Mouse (Mus musculus): ENCODE results near the gene Gng12. TPM values are rescaled to one million over a fixed set of nuclear protein-coding genes. Genes with fewer than 3 reads are reported as not detected.
A peak's percentile ranks its signal among the peaks of the same experiment; 100 is the strongest.

The Gng12 gene
- polyA plus RNA-seq, 1 experiment, result 246 TPM

GRCm38 (mm10) chr6:66984672-66985071 is 88.5 kb downstream of the Gng12 start:
- no peak for TF ChIP-seq CTCF (IDR thresholded peaks at IDR 0.05; ENCODE audit: borderline replicate concordance, insufficient read depth, low read length)
- no peak for TF ChIP-seq POLR2A (IDR thresholded peaks at IDR 0.05; ENCODE audit: low read depth, low read length)
- Histone ChIP-seq H3K4me1 (ENCODE audit: control insufficient read depth, insufficient read depth, low read length) (peaks cover 18% of the 10 kb centered on the region), H3K4me3 (ENCODE audit: insufficient read depth, low read length) (no peak overlapping the region), H3K27ac (ENCODE audit: insufficient read depth, low read length) (no peak overlapping the region)

- Histone ChIP-seq H3K4me1 (ENCODE audit: control insufficient read depth, insufficient read depth, low read length) (peaks cover 18% of the 10 kb centered on the region), H3K4me3 (ENCODE audit: insufficient read depth, low read length) (no peak overlapping the region), H3K27ac (ENCODE audit: insufficient read depth, low read length) (no peak overlapping the region)
- no peak for TF ChIP-seq POLR2A (IDR thresholded peaks at IDR 0.05; ENCODE audit: low read depth, low read length)
- no peak for TF ChIP-seq CTCF (IDR thresholded peaks at IDR 0.05; ENCODE audit: borderline replicate concordance, insufficient read depth, low read length)
Observed at GRCm38 (mm10) chr6:66985500-66985899, 89.3 kb downstream of the Gng12 start.

- no peak overlapping the region for H3K4me3 ChIP-seq (ENCODE audit: insufficient read depth, low read length)
- peaks cover 18% of the 10 kb centered on the region for H3K4me1 ChIP-seq (ENCODE audit: control insufficient read depth, insufficient read depth, low read length)
- no peak overlapping the region for H3K27ac ChIP-seq (ENCODE audit: insufficient read depth, low read length)
- TF ChIP-seq POLR2A (IDR thresholded peaks at IDR 0.05; ENCODE audit: low read depth, low read length) (no peak), CTCF (IDR thresholded peaks at IDR 0.05; ENCODE audit: borderline replicate concordance, insufficient read depth, low read length) (no peak)
Observed at GRCm38 (mm10) chr6:66986063-66986462, 89.9 kb downstream of the Gng12 start.

GRCm38 (mm10) chr6:66987643-66988042 is 91.4 kb downstream of the Gng12 start:
- Histone ChIP-seq H3K4me3 (ENCODE audit: insufficient read depth, low read length) (no peak overlapping the region), H3K27ac (ENCODE audit: insufficient read depth, low read length) (peak overlapping the region; percentile 79), H3K4me1 (ENCODE audit: control insufficient read depth, insufficient read depth, low read length) (peaks cover 24% of the 10 kb centered on the region)
- TF ChIP-seq POLR2A (IDR thresholded peaks at IDR 0.05; ENCODE audit: low read depth, low read length), result no peak

GRCm38 (mm10) chr6:66988363-66988762 is 92.2 kb downstream of the Gng12 start:
- peaks cover 29% of the 10 kb centered on the region for H3K4me1 ChIP-seq (ENCODE audit: control insufficient read depth, insufficient read depth, low read length)
- TF ChIP-seq CTCF (IDR thresholded peaks at IDR 0.05; ENCODE audit: borderline replicate concordance, insufficient read depth, low read length) (no peak), POLR2A (IDR thresholded peaks at IDR 0.05; ENCODE audit: low read depth, low read length) (no peak)
- H3K4me3 ChIP-seq (ENCODE audit: insufficient read depth, low read length), result no peak overlapping the region
- no peak overlapping the region; the same call in 1 of the 2 replicates for H3K27ac ChIP-seq (ENCODE audit: insufficient read depth, low read length)

- peaks cover 25% of the 10 kb centered on the region for H3K4me1 ChIP-seq (ENCODE audit: control insufficient read depth, insufficient read depth, low read length)
- H3K27ac ChIP-seq (ENCODE audit: insufficient read depth, low read length), result no peak overlapping the region
- TF ChIP-seq CTCF (IDR thresholded peaks at IDR 0.05; ENCODE audit: borderline replicate concordance, insufficient read depth, low read length) (no peak), POLR2A (IDR thresholded peaks at IDR 0.05; ENCODE audit: low read depth, low read length) (no peak)
- H3K4me3 ChIP-seq (ENCODE audit: insufficient read depth, low read length), result no peak overlapping the region
Observed at GRCm38 (mm10) chr6:66989037-66989436, 92.8 kb downstream of the Gng12 start.

GRCm38 (mm10) chr6:66989518-66989917 is 93.3 kb downstream of the Gng12 start:
- TF ChIP-seq POLR2A (IDR thresholded peaks at IDR 0.05; ENCODE audit: low read depth, low read length), result no peak
- no peak for TF ChIP-seq CTCF (IDR thresholded peaks at IDR 0.05; ENCODE audit: borderline replicate concordance, insufficient read depth, low read length)
- Histone ChIP-seq H3K4me3 (ENCODE audit: insufficient read depth, low read length) (no peak overlapping the region), H3K27ac (ENCODE audit: insufficient read depth, low read length) (no peak overlapping the region), H3K4me1 (ENCODE audit: control insufficient read depth, insufficient read depth, low read length) (peaks cover 22% of the 10 kb centered on the region)

- H3K27ac ChIP-seq (ENCODE audit: insufficient read depth, low read length), result peak overlapping the region; percentile 56
- TF ChIP-seq CTCF (IDR thresholded peaks at IDR 0.05; ENCODE audit: borderline replicate concordance, insufficient read depth, low read length), result no peak
- no peak for TF ChIP-seq POLR2A (IDR thresholded peaks at IDR 0.05; ENCODE audit: low read depth, low read length)
- H3K4me3 ChIP-seq (ENCODE audit: insufficient read depth, low read length), result no peak overlapping the region
- H3K4me1 ChIP-seq (ENCODE audit: control insufficient read depth, insufficient read depth, low read length), result peaks cover 20% of the 10 kb centered on the region
Observed at GRCm38 (mm10) chr6:66992232-66992631, 96.0 kb downstream of the Gng12 start.

- Histone ChIP-seq H3K4me1 (ENCODE audit: control insufficient read depth, insufficient read depth, low read length) (peaks cover 16% of the 10 kb centered on the region), H3K4me3 (ENCODE audit: insufficient read depth, low read length) (no peak overlapping the region), H3K27ac (ENCODE audit: insufficient read depth, low read length) (no peak overlapping the region)
- TF ChIP-seq POLR2A (IDR thresholded peaks at IDR 0.05; ENCODE audit: low read depth, low read length) (no peak), CTCF (IDR thresholded peaks at IDR 0.05; ENCODE audit: borderline replicate concordance, insufficient read depth, low read length) (no peak)
Observed at GRCm38 (mm10) chr6:66992786-66993185, 96.6 kb downstream of the Gng12 start.

- no peak overlapping the region for H3K27ac ChIP-seq (ENCODE audit: insufficient read depth, low read length)
- no peak for TF ChIP-seq CTCF (IDR thresholded peaks at IDR 0.05; ENCODE audit: borderline replicate concordance, insufficient read depth, low read length)
- no peak for TF ChIP-seq POLR2A (IDR thresholded peaks at IDR 0.05; ENCODE audit: low read depth, low read length)
- peaks cover 17% of the 10 kb centered on the region for H3K4me1 ChIP-seq (ENCODE audit: control insufficient read depth, insufficient read depth, low read length)
- H3K4me3 ChIP-seq (ENCODE audit: insufficient read depth, low read length), result no peak overlapping the region
Observed at GRCm38 (mm10) chr6:66994981-66995380, 98.8 kb downstream of the Gng12 start.

- Histone ChIP-seq H3K27ac (ENCODE audit: insufficient read depth, low read length) (no peak overlapping the region), H3K4me3 (ENCODE audit: insufficient read depth, low read length) (no peak overlapping the region), H3K4me1 (ENCODE audit: control insufficient read depth, insufficient read depth, low read length) (peaks cover 17% of the 10 kb centered on the region)
- TF ChIP-seq CTCF (IDR thresholded peaks at IDR 0.05; ENCODE audit: borderline replicate concordance, insufficient read depth, low read length) (no peak), POLR2A (IDR thresholded peaks at IDR 0.05; ENCODE audit: low read depth, low read length) (no peak)
Observed at GRCm38 (mm10) chr6:66995825-66996224, 99.6 kb downstream of the Gng12 start.
